Mouse (Mus musculus) retina, embryonic 14.5 days (tissue): ENCODE measurements around the gene Il31ra.
"Not testable (repeated sequence)": the region's sequence is repeated elsewhere in the genome, so short reads cannot be mapped to it uniquely, and the experiment has no call there.

Experiments used
- DNase-seq: peaks from one replicate; pipeline ENCODE4 v3.0.0-alpha.2; 2015; ENCODE audit warnings: low spot score

Il31ra gene

GRCm38 (mm10) chr13:112594260-112594659, at the start of gene Il31ra:
TSS of gene Il31ra (minus strand) at chr13:112594360.
- DNase-seq, result not testable (repeated sequence)

DNA sequence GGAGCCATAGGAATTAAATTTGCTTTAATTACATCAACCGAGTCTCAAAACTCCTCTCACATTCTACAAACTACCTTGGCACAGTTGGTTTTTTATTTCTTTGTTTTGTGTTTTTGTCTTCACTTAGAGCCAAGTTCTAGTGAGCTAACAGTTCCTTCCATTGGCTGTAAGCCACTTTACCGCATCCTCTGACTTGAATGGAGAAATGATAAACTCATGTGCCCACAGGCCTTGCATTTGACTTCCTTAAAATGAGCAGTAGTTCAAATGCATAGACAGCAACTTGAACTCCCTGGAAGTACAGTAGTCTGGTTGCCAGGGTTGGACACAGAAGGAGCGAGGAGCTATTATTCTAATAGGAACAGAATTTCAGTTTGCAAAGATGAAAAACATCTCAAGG, 48.7 kb upstream of the Il31ra start:
- DNase-seq, result no peak

DNA sequence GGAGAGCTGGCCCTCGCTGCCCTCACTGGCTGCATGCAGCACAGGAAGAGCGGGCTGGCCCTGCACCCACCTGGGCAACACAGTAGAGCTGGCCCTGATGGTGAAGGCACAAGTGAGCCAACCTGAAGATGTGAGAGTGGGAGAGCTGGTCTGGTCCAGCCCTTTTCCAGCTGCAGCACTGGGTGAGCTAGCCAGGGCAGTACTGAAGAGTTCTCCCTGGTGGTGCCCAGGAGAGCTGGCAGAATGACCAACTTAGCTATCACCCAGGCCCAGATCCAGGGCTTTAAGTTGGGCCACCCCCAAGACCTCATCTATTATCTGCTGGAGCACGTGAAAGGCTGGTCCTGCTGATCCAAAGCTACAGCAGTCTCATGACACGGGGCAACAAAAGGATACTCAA, 45.0 kb upstream of the Il31ra start:
- no peak for DNase-seq

DNA sequence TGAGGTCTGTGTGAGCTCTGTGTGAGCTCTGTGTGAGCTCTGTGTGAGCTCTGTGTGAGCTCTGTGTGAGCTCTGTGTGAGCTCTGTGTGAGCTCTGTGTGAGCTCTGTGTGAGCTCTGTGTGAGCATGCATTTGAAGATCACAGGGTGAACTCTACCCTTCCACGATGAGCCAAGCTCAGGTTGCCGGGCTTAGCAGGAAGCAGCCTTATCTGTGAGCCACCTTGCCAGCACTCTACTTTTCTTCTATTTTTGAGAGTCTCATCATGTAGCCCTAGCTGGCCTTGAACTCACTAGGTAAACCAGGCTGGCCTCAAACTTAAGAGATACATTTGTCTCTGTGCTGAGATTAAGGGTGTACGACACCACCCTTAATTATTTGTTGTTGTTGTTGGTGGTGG, 42.3 kb upstream of the Il31ra start:
- DNase-seq, result no peak

DNA sequence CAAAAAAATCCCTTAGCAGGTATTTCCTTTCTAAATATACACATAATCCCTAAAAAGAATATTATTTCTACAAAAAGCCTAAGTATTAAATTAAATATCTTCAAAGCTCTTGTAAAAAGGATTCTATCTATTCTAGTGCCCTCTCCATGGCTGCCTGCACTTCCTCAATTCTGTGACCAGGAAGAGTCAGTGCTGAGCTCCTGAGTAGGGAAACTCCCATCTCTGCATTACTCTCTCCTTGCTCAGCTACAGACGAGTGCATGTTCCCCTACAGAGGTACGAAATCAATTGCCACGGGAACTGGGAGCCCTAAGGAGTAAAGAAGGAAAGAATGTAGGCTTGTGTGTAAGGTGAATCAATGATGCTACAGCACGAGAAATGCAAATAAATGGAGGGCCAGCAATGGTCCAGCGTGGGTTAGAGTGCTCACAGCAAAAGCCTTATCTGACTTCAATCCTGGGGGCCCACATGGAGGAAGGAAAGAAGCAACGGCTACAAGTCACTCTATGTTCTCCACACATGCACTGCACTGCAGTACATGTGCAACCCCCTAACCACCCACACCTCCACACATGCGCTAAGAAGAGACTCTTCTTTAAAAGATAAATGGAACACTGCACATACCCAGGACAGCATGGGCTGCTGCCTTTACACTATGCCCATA, 41.1 kb upstream of the Il31ra start:
- DNase-seq, result no peak

DNA sequence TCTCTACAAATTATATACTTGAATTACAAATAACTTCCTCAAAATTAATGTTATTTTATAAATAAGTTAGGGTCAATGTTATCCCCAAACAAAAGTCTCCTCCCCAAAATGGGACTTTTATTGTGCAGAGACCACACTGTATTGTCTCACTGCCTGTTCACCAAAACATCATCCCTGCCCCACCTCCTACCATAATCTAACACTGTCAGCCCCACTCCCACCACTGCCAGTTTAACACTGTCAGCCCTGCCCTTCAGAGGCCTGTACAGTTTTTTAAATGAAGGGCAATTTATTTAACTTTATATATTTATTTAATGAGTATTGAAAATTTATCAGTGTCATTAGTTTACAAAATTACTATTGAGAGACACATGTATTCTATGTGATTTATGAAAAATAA, 31.4 kb upstream of the Il31ra start:
- DNase-seq, result no peak

DNA sequence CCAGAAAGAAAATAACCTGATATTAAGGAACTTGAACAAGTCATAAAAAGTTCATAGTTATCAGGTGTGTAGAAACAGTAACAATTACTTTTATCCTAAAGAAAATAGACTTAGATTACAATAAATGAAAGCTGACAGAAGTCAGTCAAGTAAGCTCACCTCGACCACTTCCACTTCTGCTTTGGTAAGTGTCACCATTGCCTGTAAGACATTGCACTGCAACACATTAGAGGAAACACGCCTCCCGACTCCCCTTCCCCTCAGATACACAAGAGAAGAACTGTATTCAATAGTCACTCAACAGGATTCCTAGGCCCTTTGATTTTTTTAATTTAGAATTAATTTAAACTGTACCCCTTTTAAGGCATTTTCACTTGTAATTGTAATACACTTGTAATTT, 30.5 kb upstream of the Il31ra start:
- no peak for DNase-seq

DNA sequence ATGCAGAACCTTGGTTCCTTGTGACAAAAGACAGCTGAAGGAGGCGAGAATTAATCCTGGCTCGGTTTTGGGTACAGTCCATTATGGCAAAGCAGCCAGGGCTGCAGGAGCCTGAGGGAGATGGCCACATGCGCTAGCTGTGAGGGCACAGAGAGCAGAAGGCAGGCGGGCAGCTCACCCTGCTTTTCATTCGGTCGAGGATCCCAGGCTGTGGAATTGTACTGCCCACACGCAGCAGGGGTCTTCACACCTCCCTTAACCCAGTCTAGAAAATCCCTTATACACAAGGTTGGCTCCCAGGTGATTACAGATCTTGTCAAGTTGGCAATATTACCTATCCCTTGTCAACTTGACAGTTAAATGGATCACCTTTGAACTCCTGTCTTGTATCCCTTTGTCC, 29.5 kb upstream of the Il31ra start:
- DNase-seq, result no peak

DNA sequence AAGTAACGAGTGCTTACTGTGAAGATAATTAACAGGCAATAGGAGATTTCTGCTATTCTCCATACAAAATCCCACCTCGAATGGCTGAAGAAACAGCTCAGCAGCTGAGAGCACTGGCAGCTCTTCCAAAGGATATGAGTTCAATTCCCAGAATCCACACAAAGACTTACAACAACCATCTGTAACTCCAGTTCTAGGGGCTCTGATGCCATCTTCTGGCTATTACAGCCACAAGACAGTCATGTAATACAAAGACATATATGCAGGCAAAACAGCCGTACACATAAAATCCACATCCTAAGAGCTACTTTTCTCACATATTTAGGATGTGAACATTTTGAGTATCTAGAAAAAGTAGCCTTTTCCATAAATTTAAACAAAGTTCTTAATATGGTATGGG, 27.4 kb upstream of the Il31ra start:
- no peak for DNase-seq

GRCm38 (mm10) chr13:112608606-112609005, 14.4 kb upstream of the Il31ra start:
- DNase-seq, result no peak

- DNase-seq, result no peak
Observed at GRCm38 (mm10) chr13:112604411-112604810, 10.3 kb upstream of the Il31ra start.

GRCm38 (mm10) chr13:112603839-112604238, 9.7 kb upstream of the Il31ra start:
- no peak for DNase-seq

DNA sequence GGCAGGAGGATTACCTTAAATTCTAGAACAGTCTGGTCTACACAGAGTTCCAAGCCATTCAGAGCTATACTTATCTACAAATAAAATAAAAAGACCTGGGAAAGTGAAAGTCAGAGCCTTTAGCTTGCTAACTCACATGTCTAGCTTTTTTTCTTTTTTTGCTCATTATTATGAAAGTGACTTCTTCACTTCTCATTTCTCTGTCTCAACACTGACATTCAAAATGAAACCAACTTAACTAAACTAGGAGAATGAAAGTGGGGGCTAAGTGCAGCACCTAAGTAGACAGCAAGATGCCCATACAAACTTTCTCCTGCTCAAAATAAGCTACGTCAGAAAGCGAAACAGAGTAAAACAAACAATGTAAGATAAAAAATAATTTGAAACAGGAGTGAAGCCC, 8.4 kb upstream of the Il31ra start:
- no peak for DNase-seq

- DNase-seq, result no peak
Observed at GRCm38 (mm10) chr13:112590254-112590653, 3.9 kb downstream of the Il31ra start.

GRCm38 (mm10) chr13:112589625-112590024, 4.5 kb downstream of the Il31ra start:
- no peak for DNase-seq

GRCm38 (mm10) chr13:112584556-112585237, 9.5 kb downstream of the Il31ra start:
- DNase-seq, result no peak

DNA sequence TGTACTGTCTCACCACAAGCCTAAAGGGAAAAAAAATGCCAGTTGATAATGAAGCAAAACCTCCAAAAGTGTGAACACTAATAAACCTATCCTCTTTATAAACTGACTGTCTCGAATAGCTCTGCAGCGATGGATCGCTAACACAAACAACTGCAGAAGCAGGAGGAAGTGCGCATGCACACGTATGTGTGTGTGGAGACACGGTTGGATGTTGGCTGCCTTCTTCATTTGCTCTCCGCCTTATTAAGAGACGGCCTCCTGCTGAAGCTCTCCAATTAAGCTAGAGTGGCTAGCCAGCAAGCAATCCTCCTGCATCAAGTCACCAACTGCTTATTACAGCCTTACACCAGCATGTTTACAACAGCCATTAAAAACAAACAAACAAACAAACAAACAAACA, 11.9 kb downstream of the Il31ra start:
- DNase-seq, result no peak

GRCm38 (mm10) chr13:112581796-112582195, 12.4 kb downstream of the Il31ra start:
- DNase-seq, result no peak

DNA sequence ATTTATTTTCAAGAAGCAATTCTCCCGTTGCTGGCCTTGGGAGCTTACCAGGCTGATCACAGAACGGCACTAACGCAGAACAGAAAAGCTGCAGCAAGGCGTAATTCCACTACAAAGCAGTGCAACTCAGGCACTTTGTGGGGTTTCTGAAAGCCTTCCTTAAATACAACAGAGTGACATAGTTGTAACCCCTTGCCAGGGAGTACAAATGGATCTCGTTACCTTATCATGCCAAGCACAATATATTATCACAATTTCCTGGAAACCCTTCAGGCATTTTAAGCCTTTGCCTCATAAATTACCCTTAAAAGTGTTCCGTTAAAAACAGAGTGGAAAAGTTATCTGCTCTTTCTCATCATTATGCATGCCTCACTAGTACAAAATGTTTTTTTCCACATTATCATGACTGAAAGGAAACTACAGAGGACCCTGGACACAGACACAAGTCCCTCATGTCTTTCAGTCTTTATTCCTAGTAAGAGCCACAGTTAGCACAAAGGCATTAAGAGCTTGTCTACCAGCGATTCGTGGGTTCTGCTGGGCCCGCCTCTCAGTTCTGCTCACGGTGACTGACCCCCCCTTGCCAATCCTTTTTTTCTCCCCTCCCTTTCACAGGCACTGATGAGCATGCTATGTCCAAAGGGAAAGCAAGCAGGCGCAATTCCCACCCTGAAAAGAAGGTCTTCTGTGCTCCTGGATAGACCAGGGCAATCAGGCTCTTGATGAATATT, 13.4 kb downstream of the Il31ra start:
- DNase-seq, result no peak

- DNase-seq, result not testable (repeated sequence)
Observed at GRCm38 (mm10) chr13:112578041-112578440, 16.1 kb downstream of the Il31ra start.

DNA sequence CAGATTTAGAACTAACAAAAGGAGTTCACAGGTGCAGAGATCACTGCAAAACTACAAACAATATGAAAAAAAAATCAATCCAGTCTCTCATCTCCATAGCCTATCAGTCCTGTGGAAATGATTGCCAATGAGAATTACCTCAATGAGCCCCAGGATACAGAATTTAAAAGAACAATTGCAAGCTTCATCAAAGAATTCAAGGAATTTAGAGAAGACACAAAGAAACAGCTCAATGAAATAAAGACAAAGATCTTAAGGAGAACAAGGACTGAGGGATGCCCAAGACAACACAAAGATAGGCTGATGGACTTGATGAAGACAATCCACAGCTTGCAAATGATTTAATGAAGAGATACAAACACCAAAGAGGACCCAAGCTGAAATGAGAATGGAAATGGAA, 20.4 kb downstream of the Il31ra start:
- no peak for DNase-seq

DNA sequence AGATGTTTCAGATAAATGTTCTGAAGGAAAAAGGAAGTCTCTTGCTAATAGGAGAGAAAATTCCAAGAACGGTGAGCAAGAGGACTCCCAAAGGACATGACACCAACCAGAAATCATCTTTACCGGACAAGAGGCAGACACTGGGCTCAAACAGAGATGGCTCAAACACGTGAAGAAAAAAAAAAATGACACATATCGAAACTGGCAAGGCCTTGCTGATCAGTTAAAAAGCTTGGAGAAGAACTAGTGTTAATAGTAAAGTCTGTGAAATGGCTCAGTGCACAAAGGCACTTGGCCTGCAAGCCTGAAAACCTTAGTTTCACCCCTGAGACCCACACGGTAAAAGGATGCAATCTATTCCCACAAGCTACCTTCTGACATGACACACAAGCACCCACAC, 23.4 kb downstream of the Il31ra start:
- no peak for DNase-seq

DNA sequence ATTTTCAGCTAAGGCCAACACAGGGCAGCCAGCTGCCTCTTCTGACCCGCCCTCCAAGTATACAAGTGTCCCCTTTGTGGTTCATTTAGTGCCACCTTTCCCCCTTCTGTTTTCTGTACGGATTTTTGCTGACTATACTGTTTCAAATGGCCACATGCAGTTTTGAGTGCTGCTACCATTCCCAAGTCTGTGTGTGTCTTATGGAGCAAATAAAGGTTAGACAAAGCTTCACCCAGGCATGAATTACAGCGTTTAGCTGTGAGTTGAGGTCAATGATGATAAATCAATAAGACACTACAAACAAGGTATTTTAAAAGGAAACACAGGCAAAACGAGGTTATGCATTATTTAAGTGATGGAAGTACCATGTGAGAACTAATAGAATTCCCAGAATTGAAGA, 24.6 kb downstream of the Il31ra start:
- no peak for DNase-seq
